Mouse (Mus musculus) neutrophil, adult 5-6 weeks (primary cell): ENCODE measurements around the gene Srsf12. TPM values are rescaled to one million over a fixed set of nuclear protein-coding genes. Genes with fewer than 3 reads are reported as not detected.
A peak's percentile ranks its signal among the peaks of the same experiment; 100 is the strongest.

Experiments used
- ATAC-seq: fragments of 151-379, 151-347 bp; 2 replicates; pipeline ENCODE4 v1.8.0; 2017; ENCODE audit warnings: mild to moderate bottlenecking, moderate TSS enrichment; ENCODE audit not compliant: insufficient number of reproducible peaks, poor library complexity, low FRiP score, severe bottlenecking; ENCODE audit errors: extremely low read depth
- total RNA-seq: library from RNA; stranded (forward); fragments of 200-1000 nt; gene quantifications from 2 replicates; pipeline ENCODE4 v1.2.3, GENCODE M21; 2017

Gene Srsf12
- 0.12 TPM in 1 of 2 replicates, not detected in the other for total RNA-seq

GRCm38 (mm10) chr4:33208881-33209841 lies at the start of gene Srsf12:
TSS of gene Srsf12 (plus strand) at chr4:33208991.
- peak; percentile 58; the same call in 1 of the 2 replicates for ATAC-seq

- ATAC-seq, result no peak
Measured at GRCm38 (mm10) chr4:33183477-33183876, 25.3 kb upstream of the Srsf12 start.

GRCm38 (mm10) chr4:33188164-33188563 lies 20.6 kb upstream of the Srsf12 start:
- ATAC-seq, result no peak

GRCm38 (mm10) chr4:33188781-33189734 lies 19.7 kb upstream of the Srsf12 start:
- ATAC-seq, result no peak

GRCm38 (mm10) chr4:33189735-33190036 lies 19.1 kb upstream of the Srsf12 start, which contains the start of gene Pm20d2:
TSS of gene Pm20d2 (minus strand) at chr4:33189737.
- no peak for ATAC-seq

GRCm38 (mm10) chr4:33198117-33198516 lies 10.7 kb upstream of the Srsf12 start:
- ATAC-seq, result no peak

- ATAC-seq, result peak; percentile 68; the same call in 1 of the 2 replicates
Measured at GRCm38 (mm10) chr4:33204682-33205081, 4.1 kb upstream of the Srsf12 start.

- ATAC-seq, result no peak
Measured at GRCm38 (mm10) chr4:33207551-33207950, 1.2 kb upstream of the Srsf12 start.

GRCm38 (mm10) chr4:33221847-33222246 lies 13.1 kb downstream of the Srsf12 start:
- no peak for ATAC-seq

- ATAC-seq, result no peak
Measured at GRCm38 (mm10) chr4:33224003-33224675, 15.3 kb downstream of the Srsf12 start.

GRCm38 (mm10) chr4:33227164-33227563 lies 18.4 kb downstream of the Srsf12 start:
- ATAC-seq, result no peak

- no peak for ATAC-seq
Measured at GRCm38 (mm10) chr4:33229639-33230038, 20.8 kb downstream of the Srsf12 start.

- ATAC-seq, result no peak
Measured at GRCm38 (mm10) chr4:33230881-33231280, 22.1 kb downstream of the Srsf12 start.

GRCm38 (mm10) chr4:33242536-33242935 lies 33.7 kb downstream of the Srsf12 start:
- ATAC-seq, result no peak

GRCm38 (mm10) chr4:33243016-33243758 lies 34.4 kb downstream of the Srsf12 start:
- no peak for ATAC-seq

- ATAC-seq, result no peak
Measured at GRCm38 (mm10) chr4:33243921-33244320, 35.1 kb downstream of the Srsf12 start.

GRCm38 (mm10) chr4:33245853-33246395 lies 37.1 kb downstream of the Srsf12 start:
- ATAC-seq, result no peak

- peak; percentile 75 for ATAC-seq
Measured at GRCm38 (mm10) chr4:33247479-33248053, 38.8 kb downstream of the Srsf12 start.
